Mouse (Mus musculus): ENCODE results near the gene Inhbc. TPM values are rescaled to one million over a fixed set of nuclear protein-coding genes. Genes with fewer than 3 reads are reported as not detected.

The Inhbc gene
- total RNA-seq, 2 experiments from 2014 or later = not detected

GRCm38 (mm10) chr10:127352766-127353165 lies 17.5 kb downstream of the Inhbc start:
- ATAC-seq (replicated peaks; ENCODE audit: low FRiP score, poor library complexity, severe bottlenecking) = no peak

- ATAC-seq (replicated peaks; ENCODE audit: low FRiP score, poor library complexity, severe bottlenecking) = no peak
These were observed 18.0 kb downstream of the Inhbc start for GRCm38 (mm10) chr10:127352187-127352586.

- no peak for ATAC-seq (replicated peaks; ENCODE audit: low FRiP score, poor library complexity, severe bottlenecking)
These were observed 18.5 kb downstream of the Inhbc start for GRCm38 (mm10) chr10:127351719-127352118.

DNA sequence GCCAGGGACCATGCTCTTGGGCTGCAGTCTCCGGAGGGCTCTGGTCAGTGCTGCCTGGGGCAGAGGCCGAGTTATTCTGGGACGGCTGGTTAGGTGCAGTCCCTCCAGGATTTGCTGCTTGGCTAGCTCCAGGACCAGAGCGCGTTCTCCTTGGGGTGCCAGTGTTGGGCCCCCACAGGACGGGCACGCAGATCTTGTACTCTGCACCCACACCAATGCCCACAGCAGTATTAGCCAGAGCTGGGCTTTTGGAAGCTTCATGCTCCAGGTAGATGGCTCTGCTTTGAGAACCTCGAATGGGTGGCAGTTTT lies 19.0 kb downstream of the Inhbc start:
- ATAC-seq (replicated peaks; ENCODE audit: low FRiP score, poor library complexity, severe bottlenecking) = no peak

DNA sequence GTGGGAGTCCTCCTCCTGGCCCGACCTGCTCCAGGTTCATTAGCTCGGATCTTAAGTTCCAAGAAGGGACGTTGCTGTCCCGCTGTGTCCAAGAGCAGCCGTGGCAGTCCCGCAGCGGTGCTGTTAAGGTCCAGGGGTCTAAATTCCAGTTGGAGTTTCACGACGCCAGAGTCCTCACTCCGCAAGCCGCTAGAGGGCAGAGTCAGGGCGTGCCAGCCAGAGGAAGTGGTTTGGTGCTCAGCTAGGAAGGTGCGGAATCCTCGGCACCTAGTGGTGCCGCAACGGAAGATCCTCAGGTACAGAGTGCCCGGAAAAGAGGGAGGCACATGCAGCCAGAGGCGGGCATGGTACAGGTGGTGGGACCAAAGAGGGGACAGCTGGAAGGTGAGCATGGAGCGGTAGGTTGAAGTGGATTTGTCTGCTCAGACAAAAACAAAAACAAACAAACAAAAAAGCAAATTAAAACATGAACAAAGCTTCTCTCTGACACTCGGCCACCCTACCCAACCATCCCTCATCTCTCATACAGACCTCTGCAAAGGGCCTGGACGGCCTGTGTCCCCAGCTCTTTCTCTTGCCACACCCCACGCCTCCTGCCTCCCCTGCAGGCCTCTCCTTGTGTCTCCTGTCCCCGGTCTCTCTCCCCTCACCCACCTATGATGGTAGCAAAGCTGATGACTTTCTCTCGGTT lies 19.5 kb downstream of the Inhbc start:
- peak; percentile 46; the same call in 1 of the 2 replicates for ATAC-seq (replicated peaks; ENCODE audit: low FRiP score, poor library complexity, severe bottlenecking)

GRCm38 (mm10) chr10:127349810-127350209 lies 20.4 kb downstream of the Inhbc start:
- no peak for ATAC-seq (replicated peaks; ENCODE audit: low FRiP score, poor library complexity, severe bottlenecking)

GRCm38 (mm10) chr10:127348957-127349356 lies 21.3 kb downstream of the Inhbc start:
- ATAC-seq (replicated peaks; ENCODE audit: low FRiP score, poor library complexity, severe bottlenecking) = no peak

DNA sequence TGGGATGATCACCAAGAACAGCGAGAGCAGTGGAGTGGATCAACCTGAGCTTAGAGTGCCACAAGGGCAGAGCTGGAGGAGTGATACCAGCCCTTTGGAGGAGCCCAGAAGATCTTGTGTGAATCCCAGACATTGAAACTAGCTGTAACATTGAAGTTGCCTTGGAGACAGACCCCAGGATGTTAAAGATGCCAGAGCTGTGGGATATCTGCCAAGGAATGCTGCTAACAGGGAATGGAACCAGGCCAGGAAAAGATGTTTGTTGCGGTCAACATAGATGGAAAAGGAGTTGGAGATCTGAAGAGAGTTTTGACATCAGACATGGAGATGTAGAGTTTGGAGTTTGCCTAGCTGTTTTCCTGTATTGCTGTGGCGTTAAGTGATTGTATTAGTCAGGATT lies 24.1 kb downstream of the Inhbc start:
- ATAC-seq (replicated peaks; ENCODE audit: low FRiP score, poor library complexity, severe bottlenecking) = no peak

- no peak for ATAC-seq (replicated peaks; ENCODE audit: low FRiP score, poor library complexity, severe bottlenecking)
These were observed 27.2 kb downstream of the Inhbc start for GRCm38 (mm10) chr10:127343029-127343428.

GRCm38 (mm10) chr10:127341891-127342639 lies 28.2 kb downstream of the Inhbc start, which contains the start of gene Gli1:
Gene Gli1 (minus strand): TSS chr10:127341974.
- ATAC-seq (replicated peaks; ENCODE audit: low FRiP score, poor library complexity, severe bottlenecking) = peak; percentile 74

DNA sequence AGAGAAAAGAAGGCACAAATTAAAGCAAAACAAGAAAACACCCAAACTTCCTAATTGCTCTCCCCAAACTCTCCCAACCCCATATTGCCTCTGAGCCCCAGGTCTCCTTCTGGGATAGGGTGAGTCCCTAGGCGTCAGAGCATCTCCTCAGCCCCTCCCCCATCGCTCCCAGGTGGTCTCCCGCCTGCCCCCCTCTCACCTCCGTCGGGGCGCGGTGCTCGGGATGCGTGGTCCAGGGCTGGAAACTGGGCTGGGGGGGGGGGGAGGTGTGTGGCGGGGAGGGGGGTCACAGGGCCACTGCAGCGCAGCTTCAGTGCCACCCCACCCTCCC lies 28.9 kb downstream of the Inhbc start:
- no peak for ATAC-seq (replicated peaks; ENCODE audit: low FRiP score, poor library complexity, severe bottlenecking)

GRCm38 (mm10) chr10:127340577-127341359 lies 29.5 kb downstream of the Inhbc start:
- ATAC-seq (replicated peaks; ENCODE audit: low FRiP score, poor library complexity, severe bottlenecking) = no peak

DNA sequence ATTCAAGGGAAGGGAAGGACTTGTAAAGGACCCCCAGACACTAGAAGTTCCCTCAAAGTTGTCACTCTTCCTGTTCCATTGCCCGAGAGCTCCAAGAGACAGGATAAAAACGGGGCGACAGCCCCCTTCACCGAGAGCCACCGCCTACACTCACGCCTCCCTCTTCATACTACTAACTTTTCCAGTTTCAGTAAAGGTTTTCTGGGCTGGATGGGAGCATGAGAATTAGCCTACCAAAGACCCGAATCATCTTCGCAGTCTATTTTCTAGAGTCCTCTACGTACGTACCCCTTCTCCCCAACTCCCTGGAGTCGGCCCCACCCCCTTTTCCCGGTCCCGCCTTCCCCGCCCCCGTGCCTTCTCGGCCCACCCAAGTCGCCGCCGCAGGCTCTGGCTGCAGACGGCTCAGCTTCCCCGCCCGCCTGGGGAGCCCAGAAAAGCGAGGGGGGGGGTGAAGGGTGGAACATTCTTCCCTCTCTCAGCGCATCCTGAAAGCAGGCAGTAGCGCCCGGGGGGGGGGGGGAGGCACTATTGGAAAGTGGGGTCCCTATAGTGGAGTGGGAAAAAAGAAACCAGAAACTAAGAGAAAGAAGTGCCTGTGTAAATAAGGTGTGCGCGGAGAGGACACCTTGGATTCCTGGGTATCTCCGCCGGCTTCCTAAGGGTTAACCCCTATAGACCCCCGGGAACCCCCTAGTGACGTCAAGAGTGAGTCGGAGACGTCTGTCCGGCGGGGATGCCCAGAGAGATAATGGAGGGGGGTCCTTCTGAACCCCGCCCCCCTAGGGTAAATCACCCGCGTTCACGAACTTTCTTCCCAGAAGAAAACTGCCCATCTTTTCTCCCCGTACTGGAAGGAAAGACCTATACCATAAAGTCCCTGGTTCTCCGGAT lies 30.3 kb downstream of the Inhbc start:
- no peak for ATAC-seq (replicated peaks; ENCODE audit: low FRiP score, poor library complexity, severe bottlenecking)

GRCm38 (mm10) chr10:127338930-127339682 lies 31.1 kb downstream of the Inhbc start:
- ATAC-seq (replicated peaks; ENCODE audit: low FRiP score, poor library complexity, severe bottlenecking) = peak; percentile 84

DNA sequence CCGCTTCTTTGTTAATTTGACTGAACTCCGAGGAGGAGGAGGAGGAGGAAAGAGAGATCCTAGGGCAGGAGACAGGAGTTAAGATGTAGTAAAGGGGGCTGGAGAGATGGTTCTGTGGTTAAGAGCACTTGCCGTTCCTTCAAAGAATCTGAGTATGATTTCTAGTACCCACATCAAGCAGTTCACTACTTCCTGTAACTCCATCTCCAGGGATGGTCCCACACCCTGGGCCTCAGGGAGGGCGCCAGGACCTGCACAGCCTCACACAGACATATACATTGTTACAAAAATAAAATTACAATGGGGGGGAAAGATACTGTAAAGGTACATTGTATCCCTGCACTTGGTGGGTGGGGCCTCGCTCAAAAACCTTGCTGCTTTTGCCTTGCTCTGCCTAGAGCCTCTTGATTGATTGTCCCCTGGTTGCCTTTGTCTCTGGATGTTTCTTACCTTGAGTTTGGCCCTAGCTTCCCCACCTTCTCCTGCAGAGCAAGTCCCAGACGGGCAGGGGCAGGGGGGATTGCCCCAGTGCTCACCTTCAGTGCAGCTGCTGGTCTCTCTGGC lies 32.6 kb downstream of the Inhbc start:
- no peak for ATAC-seq (replicated peaks; ENCODE audit: low FRiP score, poor library complexity, severe bottlenecking)

GRCm38 (mm10) chr10:127336952-127337351 lies 33.3 kb downstream of the Inhbc start:
- no peak for ATAC-seq (replicated peaks; ENCODE audit: low FRiP score, poor library complexity, severe bottlenecking)

GRCm38 (mm10) chr10:127335271-127335670 lies 35.0 kb downstream of the Inhbc start:
- ATAC-seq (replicated peaks; ENCODE audit: low FRiP score, poor library complexity, severe bottlenecking) = no peak

DNA sequence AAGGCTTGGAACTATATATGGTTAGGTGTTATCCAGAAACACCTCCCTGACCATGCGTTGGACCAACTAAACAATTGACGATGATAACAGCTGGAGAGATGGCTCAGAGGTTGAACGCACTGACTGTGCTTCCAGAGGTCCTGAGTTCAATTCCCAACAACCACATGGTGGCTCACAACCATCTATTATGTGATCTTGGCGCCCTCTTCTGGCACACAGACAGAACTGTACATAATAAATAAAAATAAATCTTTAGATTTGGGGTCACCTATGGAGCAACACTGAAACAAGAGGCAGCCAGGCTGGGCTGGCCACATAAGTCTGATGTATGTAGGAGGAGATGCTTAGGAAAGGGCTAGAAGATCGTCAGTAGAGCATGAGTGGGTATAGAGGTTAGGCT lies 37.1 kb downstream of the Inhbc start:
- no peak for ATAC-seq (replicated peaks; ENCODE audit: low FRiP score, poor library complexity, severe bottlenecking)
